Mouse (Mus musculus): ENCODE results near the gene Sgta. TPM values are rescaled to one million over a fixed set of nuclear protein-coding genes. Genes with fewer than 3 reads are reported as not detected.
A peak's percentile ranks its signal among the peaks of the same experiment; 100 is the strongest.

Sgta gene
- polyA plus RNA-seq, 1 experiment from 2014 or later: 292 TPM

DNA sequence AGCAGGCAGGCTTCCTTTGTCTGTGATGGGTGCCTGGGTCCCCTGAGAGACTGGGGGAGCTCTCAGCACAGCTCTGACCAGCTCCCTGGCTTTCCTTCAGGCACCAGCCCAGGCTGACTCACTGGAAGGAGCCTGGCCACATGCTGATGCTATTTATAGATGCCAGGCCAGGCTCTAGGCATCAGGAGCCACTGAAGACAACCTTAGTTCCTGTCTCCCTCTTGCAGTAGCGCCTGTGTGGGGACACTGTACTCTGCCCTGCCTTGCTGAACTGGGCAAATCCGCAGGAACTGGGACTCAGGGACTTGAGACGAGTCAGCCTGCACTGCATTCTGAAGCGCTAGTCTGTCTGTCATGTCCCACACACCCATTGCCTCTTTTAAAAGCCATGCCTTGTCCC lies 32.6 kb downstream of the Sgta start:
- ATAC-seq (ENCODE audit: low FRiP score, low TSS enrichment) (no peak), DNase-seq (no peak)
- Histone ChIP-seq H3K4me3 (replicated peaks; ENCODE audit: low read depth, low read length) (no peak overlapping the region), H3K9me3 (ENCODE audit: control insufficient read depth, low read length) (no peaks in the 10 kb centered on the region), H3K4me2 (ENCODE audit: low read length) (no peak overlapping the region), H3K36me3 (ENCODE audit: control insufficient read depth, insufficient read depth, low read length) (peaks cover 27% of the 10 kb centered on the region), H3K27ac (replicated peaks; ENCODE audit: low read depth, low read length) (no peak overlapping the region), H3K4me1 (ENCODE audit: control insufficient read depth, insufficient read depth, low read length) (peaks cover 14% of the 10 kb centered on the region), H3K27me3 (ENCODE audit: control insufficient read depth, insufficient read depth, low read length) (0 out of 2 replicates have a peak, but pooled peaks cover 2% of the 10 kb centered on the region), H3K9ac (replicated peaks; ENCODE audit: low read length) (no peak overlapping the region)
- 71% methylated on average over 4 of the region's 4 CpGs for WGBS

DNA sequence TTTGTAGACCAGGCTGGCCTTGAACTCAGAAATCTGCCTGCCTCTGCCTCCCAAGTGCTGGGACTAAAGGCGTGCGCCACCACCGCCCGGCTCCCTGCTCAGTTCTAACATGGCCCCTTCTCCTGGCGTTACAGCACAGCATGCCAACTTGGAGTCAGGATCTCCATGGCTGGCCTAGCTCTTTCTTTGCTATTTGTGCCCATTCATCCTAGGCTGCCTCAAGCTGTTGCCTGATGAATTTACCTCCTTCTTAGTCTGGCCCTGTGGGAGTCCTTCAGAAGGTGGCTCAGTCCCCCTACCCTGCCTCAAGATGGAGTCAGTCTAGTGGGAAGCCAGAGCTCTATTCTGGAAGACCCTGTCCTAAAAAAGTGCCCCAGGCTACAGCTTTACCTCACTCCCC lies 33.1 kb downstream of the Sgta start:
- Histone ChIP-seq H3K4me1 (ENCODE audit: control insufficient read depth, insufficient read depth, low read length) (peaks cover 14% of the 10 kb centered on the region), H3K27ac (replicated peaks; ENCODE audit: low read depth, low read length) (no peak overlapping the region), H3K9ac (replicated peaks; ENCODE audit: low read length) (no peak overlapping the region), H3K36me3 (ENCODE audit: control insufficient read depth, insufficient read depth, low read length) (peaks cover 26% of the 10 kb centered on the region), H3K4me2 (ENCODE audit: low read length) (no peak overlapping the region), H3K27me3 (ENCODE audit: control insufficient read depth, insufficient read depth, low read length) (0 out of 2 replicates have a peak, but pooled peaks cover 2% of the 10 kb centered on the region), H3K4me3 (replicated peaks; ENCODE audit: low read depth, low read length) (no peak overlapping the region), H3K9me3 (ENCODE audit: control insufficient read depth, low read length) (no peaks in the 10 kb centered on the region)
- ATAC-seq (ENCODE audit: low FRiP score, low TSS enrichment) (no peak), DNase-seq (no peak)
- 94% methylated on average over 5 of the region's 5 CpGs for WGBS

DNA sequence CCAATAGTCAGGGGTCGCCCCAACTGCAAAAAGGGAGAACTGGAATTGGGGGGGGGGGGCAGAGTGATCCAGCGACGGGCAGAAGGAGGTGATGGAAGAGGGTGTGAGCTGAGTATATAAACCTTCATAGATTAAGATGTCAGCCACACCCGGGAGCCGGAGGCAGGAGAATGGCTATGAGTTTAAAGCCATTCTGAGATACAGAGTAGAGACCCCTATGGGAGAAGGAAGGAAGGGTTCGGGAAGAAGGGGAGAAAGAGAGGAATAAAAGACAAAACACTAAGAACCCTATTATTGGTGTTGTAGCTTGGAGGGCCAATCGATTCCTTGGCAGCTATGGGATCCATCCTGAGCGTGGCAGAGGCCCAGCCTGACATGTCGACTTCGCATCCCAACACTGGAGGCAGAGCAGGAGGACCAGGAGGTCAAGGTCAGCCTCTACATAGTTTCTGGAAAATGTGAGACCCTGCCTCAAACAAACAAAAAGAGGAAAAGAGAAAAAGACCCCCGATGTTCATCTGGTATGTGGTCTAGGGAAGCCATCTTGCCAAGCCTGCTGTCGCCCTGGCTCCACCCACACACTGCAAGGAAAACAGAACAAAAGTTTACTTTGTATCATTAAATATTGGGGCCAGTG lies 34.2 kb downstream of the Sgta start, which contains the start of gene Diras1:
Gene Diras1 (minus strand): TSS at position 24 of the 637 bp plus-strand sequence.
- DNase-seq (peak; percentile 48), ATAC-seq (ENCODE audit: low FRiP score, low TSS enrichment) (peak; percentile 7; the same call in 1 of the 2 replicates)
- peak within 1 kb of the TSS; percentile 78 for H3K4me2 ChIP-seq (ENCODE audit: low read length)
- peak within 1 kb of the TSS; percentile 54 for H3K4me3 ChIP-seq (replicated peaks; ENCODE audit: low read depth, low read length)
- H3K9me3 ChIP-seq (ENCODE audit: control insufficient read depth, low read length): no peaks in the 10 kb centered on the region
- peak within 1 kb of the TSS; percentile 86 for H3K9ac ChIP-seq (replicated peaks; ENCODE audit: low read length)
- H3K27ac ChIP-seq (replicated peaks; ENCODE audit: low read depth, low read length): 0 out of 2 replicates have a peak within 1 kb of the TSS, but pooled peaks have one; percentile 41
- H3K4me1 ChIP-seq (ENCODE audit: control insufficient read depth, insufficient read depth, low read length): peaks cover 14% of the 10 kb centered on the region
- H3K27me3 ChIP-seq (ENCODE audit: control insufficient read depth, insufficient read depth, low read length): 0 out of 2 replicates have a peak, but pooled peaks cover 2% of the 10 kb centered on the region
- peaks cover 22% of the 10 kb centered on the region for H3K36me3 ChIP-seq (ENCODE audit: control insufficient read depth, insufficient read depth, low read length)
- 41% methylated on average over 12 of the region's 12 CpGs for WGBS

DNA sequence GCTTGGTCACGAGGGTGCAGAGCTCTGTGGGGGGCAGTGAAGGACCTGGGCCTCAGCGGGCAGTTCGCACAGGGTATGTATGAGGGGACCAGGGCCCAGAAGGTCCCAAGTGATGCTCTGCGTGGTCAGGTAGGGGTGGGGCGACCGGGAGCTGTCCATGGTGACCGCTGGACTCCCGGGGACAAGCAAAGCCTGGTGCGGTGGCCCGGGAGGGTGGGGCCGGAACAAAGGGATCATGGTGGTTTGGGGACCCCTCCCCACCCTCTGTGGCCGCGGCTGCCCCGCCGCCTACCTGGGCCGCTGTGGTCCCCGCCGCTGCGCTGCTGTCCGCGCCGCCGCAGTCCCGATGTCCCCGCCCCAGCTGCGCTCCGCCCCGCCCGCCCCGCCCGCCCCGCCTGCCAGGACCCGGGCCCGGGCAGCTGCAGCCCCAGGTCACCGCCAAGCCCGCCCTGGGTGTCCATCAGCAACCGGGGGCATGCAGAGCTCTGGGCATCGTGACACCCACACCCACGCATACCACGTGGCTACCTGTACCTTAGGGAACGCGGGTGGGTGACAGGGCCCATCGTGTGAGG lies 34.8 kb downstream of the Sgta start:
- peak; percentile 66 for ATAC-seq (ENCODE audit: low FRiP score, low TSS enrichment)

DNA sequence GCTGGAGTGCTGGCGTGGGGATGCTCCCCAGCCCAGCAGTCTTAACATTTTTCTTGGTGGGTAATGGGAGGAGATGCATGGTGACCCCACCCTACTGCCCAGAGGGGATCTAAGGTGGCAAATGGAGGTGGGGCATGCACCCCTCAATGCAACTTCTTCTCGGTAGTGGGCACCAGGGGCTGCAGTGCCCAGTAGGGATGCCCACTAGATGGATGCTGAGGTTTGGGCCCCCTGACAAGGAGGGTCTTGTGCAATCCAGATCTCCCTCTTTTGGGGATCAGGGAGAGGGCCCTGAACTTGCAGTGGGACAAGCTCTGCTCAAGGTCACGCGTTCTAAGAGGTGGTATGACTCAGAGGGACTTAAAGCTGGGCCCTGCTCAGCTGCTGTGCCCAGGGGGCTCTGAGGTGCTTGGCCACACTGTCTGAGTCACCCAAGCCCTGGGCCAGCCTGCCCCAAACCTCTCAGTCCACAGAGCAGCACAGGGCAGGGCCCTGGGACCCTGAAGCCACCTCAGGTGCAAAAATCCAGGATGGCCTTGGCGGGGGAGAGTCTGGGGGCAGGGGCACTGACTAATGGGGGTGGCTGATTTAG lies 35.5 kb downstream of the Sgta start:
- H3K4me3 ChIP-seq (replicated peaks; ENCODE audit: low read depth, low read length): peak overlapping the region; percentile 54
- H3K4me2 ChIP-seq (ENCODE audit: low read length): peak overlapping the region; percentile 78
- peaks cover 14% of the 10 kb centered on the region for H3K4me1 ChIP-seq (ENCODE audit: control insufficient read depth, insufficient read depth, low read length)
- H3K27ac ChIP-seq (replicated peaks; ENCODE audit: low read depth, low read length): no peak overlapping the region
- DNase-seq: no peak
- no peaks in the 10 kb centered on the region for H3K9me3 ChIP-seq (ENCODE audit: control insufficient read depth, low read length)
- no peak for ATAC-seq (ENCODE audit: low FRiP score, low TSS enrichment)
- peaks cover 12% of the 10 kb centered on the region; the same call in 1 of the 2 replicates for H3K36me3 ChIP-seq (ENCODE audit: control insufficient read depth, insufficient read depth, low read length)
- 74% methylated on average over 5 of the region's 5 CpGs for WGBS
- peak overlapping the region; percentile 86 for H3K9ac ChIP-seq (replicated peaks; ENCODE audit: low read length)
- 0 out of 2 replicates have a peak, but pooled peaks cover 2% of the 10 kb centered on the region for H3K27me3 ChIP-seq (ENCODE audit: control insufficient read depth, insufficient read depth, low read length)

More for the DNA sequence above, 34.8 kb downstream of the Sgta start:
- H3K9ac ChIP-seq (replicated peaks; ENCODE audit: low read length): peak overlapping the region; percentile 86
- DNase-seq: peak; percentile 64
- H3K9me3 ChIP-seq (ENCODE audit: control insufficient read depth, low read length): no peaks in the 10 kb centered on the region
- H3K4me3 ChIP-seq (replicated peaks; ENCODE audit: low read depth, low read length): peak overlapping the region; percentile 54
- H3K4me1 ChIP-seq (ENCODE audit: control insufficient read depth, insufficient read depth, low read length): peaks cover 14% of the 10 kb centered on the region
- WGBS: 2% methylated on average over 39 of the region's 43 CpGs
- peaks cover 18% of the 10 kb centered on the region for H3K36me3 ChIP-seq (ENCODE audit: control insufficient read depth, insufficient read depth, low read length)
- H3K4me2 ChIP-seq (ENCODE audit: low read length): peak overlapping the region; percentile 78
- 0 out of 2 replicates have a peak overlapping the region, but pooled peaks have one; percentile 41 for H3K27ac ChIP-seq (replicated peaks; ENCODE audit: low read depth, low read length)
- H3K27me3 ChIP-seq (ENCODE audit: control insufficient read depth, insufficient read depth, low read length): 0 out of 2 replicates have a peak, but pooled peaks cover 2% of the 10 kb centered on the region

DNA sequence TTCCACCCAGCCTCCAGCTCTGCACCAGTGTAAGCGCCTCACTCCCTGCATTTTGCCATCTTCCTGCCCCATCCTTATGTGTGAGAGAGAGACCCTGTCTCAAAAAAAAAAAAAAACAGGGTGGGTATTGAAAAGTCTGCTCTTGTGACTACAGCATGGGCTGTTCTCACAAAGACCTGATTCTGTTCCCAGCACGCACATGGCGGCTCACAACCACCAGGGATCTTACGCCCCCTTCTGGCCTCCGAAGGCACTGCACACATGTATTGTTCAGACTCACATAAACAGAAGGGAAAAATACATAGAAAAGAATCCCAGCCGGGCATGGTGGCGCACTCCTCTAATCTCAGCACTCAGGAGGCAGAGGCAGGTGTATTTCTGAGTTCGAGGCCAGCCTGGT lies 37.2 kb downstream of the Sgta start:
- no peaks in the 10 kb centered on the region for H3K9me3 ChIP-seq (ENCODE audit: control insufficient read depth, low read length)
- no peak for ATAC-seq (ENCODE audit: low FRiP score, low TSS enrichment)
- H3K27me3 ChIP-seq (ENCODE audit: control insufficient read depth, insufficient read depth, low read length): 0 out of 2 replicates have a peak, but pooled peaks cover 2% of the 10 kb centered on the region
- peaks cover 12% of the 10 kb centered on the region; the same call in 1 of the 2 replicates for H3K36me3 ChIP-seq (ENCODE audit: control insufficient read depth, insufficient read depth, low read length)
- DNase-seq: no peak
- H3K4me3 ChIP-seq (replicated peaks; ENCODE audit: low read depth, low read length): no peak overlapping the region
- peaks cover 14% of the 10 kb centered on the region for H3K4me1 ChIP-seq (ENCODE audit: control insufficient read depth, insufficient read depth, low read length)
- H3K27ac ChIP-seq (replicated peaks; ENCODE audit: low read depth, low read length): no peak overlapping the region
- 66% methylated on average over 8 of the region's 8 CpGs for WGBS
- H3K9ac ChIP-seq (replicated peaks; ENCODE audit: low read length): no peak overlapping the region
- H3K4me2 ChIP-seq (ENCODE audit: low read length): no peak overlapping the region

DNA sequence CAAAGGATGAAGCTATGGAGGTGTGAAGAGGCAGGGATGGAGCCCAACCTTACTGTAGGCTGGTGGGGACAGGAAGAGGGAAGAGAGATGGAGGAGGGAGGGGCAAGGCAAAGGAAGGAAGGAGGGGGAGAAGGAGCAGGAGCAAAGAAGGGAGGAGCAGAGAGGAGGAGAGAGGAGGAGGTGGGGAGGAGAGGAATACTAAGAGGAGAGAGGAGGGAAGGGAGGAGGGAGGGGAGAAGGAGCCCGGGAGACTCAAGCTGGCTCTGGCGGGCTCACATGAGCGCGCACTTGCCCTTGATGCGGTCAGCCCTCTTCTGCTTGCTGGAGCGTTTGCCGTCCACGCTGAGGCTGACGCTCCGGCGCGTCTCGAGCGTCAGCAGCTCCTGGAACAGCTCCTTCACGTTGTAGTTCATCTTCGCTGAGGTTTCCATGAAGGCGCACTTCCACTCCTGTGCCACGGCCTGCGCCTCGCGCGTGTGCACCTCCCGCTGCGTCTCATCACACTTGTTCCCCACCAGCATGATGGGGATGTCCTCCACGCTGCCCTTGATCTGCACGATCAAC lies 38.4 kb downstream of the Sgta start:
- Histone ChIP-seq H3K9ac (replicated peaks; ENCODE audit: low read length) (no peak overlapping the region), H3K4me2 (ENCODE audit: low read length) (peak overlapping the region; percentile 12; the same call in 1 of the 2 replicates), H3K27ac (replicated peaks; ENCODE audit: low read depth, low read length) (no peak overlapping the region), H3K27me3 (ENCODE audit: control insufficient read depth, insufficient read depth, low read length) (0 out of 2 replicates have a peak, but pooled peaks cover 2% of the 10 kb centered on the region), H3K9me3 (ENCODE audit: control insufficient read depth, low read length) (no peaks in the 10 kb centered on the region), H3K36me3 (ENCODE audit: control insufficient read depth, insufficient read depth, low read length) (peaks cover 12% of the 10 kb centered on the region; the same call in 1 of the 2 replicates), H3K4me3 (replicated peaks; ENCODE audit: low read depth, low read length) (0 out of 2 replicates have a peak overlapping the region, but pooled peaks have one; percentile 3), H3K4me1 (ENCODE audit: control insufficient read depth, insufficient read depth, low read length) (peaks cover 14% of the 10 kb centered on the region)
- DNase-seq: no peak
- 14% methylated on average over 26 of the region's 26 CpGs for WGBS
- no peak for ATAC-seq (ENCODE audit: low FRiP score, low TSS enrichment)

DNA sequence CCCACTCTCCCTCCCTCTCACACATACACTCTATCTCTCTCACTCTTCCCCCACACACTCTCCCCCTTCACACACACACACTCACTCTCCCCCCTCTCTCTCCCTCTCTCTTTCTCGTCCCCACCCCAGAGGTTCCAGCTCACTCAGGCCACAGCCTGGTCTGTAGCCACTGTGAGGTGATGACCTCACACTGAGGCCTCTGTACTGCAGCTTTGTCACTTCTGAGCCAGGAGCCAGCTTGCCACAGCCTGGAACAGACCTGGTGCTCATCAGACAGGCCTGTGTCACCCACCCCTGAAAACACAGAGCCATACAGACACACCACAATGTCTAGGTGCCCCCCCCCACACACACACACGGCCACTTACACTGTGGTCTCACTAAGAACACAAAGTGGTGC lies 39.8 kb downstream of the Sgta start:
- H3K4me3 ChIP-seq (replicated peaks; ENCODE audit: low read depth, low read length): no peak overlapping the region
- H3K9ac ChIP-seq (replicated peaks; ENCODE audit: low read length): no peak overlapping the region
- H3K9me3 ChIP-seq (ENCODE audit: control insufficient read depth, low read length): no peaks in the 10 kb centered on the region
- DNase-seq (no peak), ATAC-seq (ENCODE audit: low FRiP score, low TSS enrichment) (no peak)
- peaks cover 12% of the 10 kb centered on the region; the same call in 1 of the 2 replicates for H3K36me3 ChIP-seq (ENCODE audit: control insufficient read depth, insufficient read depth, low read length)
- H3K4me2 ChIP-seq (ENCODE audit: low read length): no peak overlapping the region
- no peak overlapping the region for H3K27ac ChIP-seq (replicated peaks; ENCODE audit: low read depth, low read length)
- 61% methylated on average over 2 of the region's 2 CpGs for WGBS
- 0 out of 2 replicates have a peak, but pooled peaks cover 2% of the 10 kb centered on the region for H3K27me3 ChIP-seq (ENCODE audit: control insufficient read depth, insufficient read depth, low read length)
- H3K4me1 ChIP-seq (ENCODE audit: control insufficient read depth, insufficient read depth, low read length): peaks cover 12% of the 10 kb centered on the region
